Mouse (Mus musculus) liver, postnatal 0 days (tissue): ENCODE data around the gene Klf3.

ENCODE experiments used
- CTCF ChIP-seq: sonication (generic); IDR thresholded peaks from 2 replicates; pipeline ENCODE4 v1.5.1; 2016; ENCODE audit warnings: antibody characterized with exemption, low read depth
- EP300 ChIP-seq: IDR thresholded peaks from 2 replicates; pipeline ENCODE4 v1.6.1; 2016; ENCODE audit warnings: antibody characterized with exemption, low read depth, mild to moderate bottlenecking

- no peak for TF ChIP-seq CTCF
- no peak for TF ChIP-seq EP300
Observed at GRCm38 (mm10) chr5:64840087-64840486, 36.9 kb downstream of the Klf3 start.
